Comparison of ENCODE assay signal across 8 mouse cellular contexts in genomic region chr2:165881220-165881584, GRCm38 (mm10). TPM values are rescaled to one million over a fixed set of nuclear protein-coding genes. Genes with fewer than 3 reads are reported as not detected.
DNase-seq lines count a peak whose midpoint lies in the region; ATAC-seq and TF ChIP-seq lines count a peak whose summit lies in the region.

No protein-coding gene starts in this region.

- no peak for TF ChIP-seq POLR2A in brain, embryonic 14.5 days (IDR thresholded peaks at IDR 0.05; ENCODE audit: borderline replicate concordance, extremely low read depth, insufficient read depth, insufficient read length, poor library complexity, severe bottlenecking)

- no peak for ATAC-seq in heart, embryonic 15.5 days (replicated peaks; ENCODE audit: insufficient number of reproducible peaks, insufficient read depth, low FRiP score, low read depth)
- ATAC-seq in hindbrain, embryonic 13.5 days (ENCODE audit: low FRiP score) = no peak
- no peak for ATAC-seq in midbrain, embryonic 12.5 days (ENCODE audit: low FRiP score, low read depth)

- H3K36me3 ChIP-seq in heart, embryonic 15.5 days = 0 out of 2 replicates have a peak, but pooled peaks cover 3% of the 10 kb centered on the region
- no peaks in the 10 kb centered on the region for H3K36me3 ChIP-seq in hindbrain, embryonic 13.5 days
- H3K36me3 ChIP-seq in midbrain, embryonic 12.5 days = no peaks in the 10 kb centered on the region

- no peak for TF ChIP-seq CTCF in brain, embryonic 14.5 days (IDR thresholded peaks at IDR 0.05; ENCODE audit: borderline replicate concordance, extremely low read depth, insufficient read depth, insufficient read length)

- peak overlapping the region; percentile 68 for H3K4me2 ChIP-seq in heart, embryonic 15.5 days
- H3K4me2 ChIP-seq in hindbrain, embryonic 13.5 days = peak overlapping the region; percentile 74
- peak overlapping the region; percentile 61 for H3K4me2 ChIP-seq in midbrain, embryonic 12.5 days (replicated peaks)

- peak overlapping the region; percentile 100 for H3K27ac ChIP-seq in heart, embryonic 15.5 days
- peak overlapping the region; percentile 100 for H3K27ac ChIP-seq in hindbrain, embryonic 13.5 days
- peak overlapping the region; percentile 99 for H3K27ac ChIP-seq in midbrain, embryonic 12.5 days (replicated peaks)

- 23% methylated on average over 3 of the region's 3 CpGs for WGBS in heart, embryonic 15.5 days
- 0% methylated on average over 3 of the region's 3 CpGs for WGBS in hindbrain, embryonic 13.5 days
- WGBS in midbrain, embryonic 12.5 days = 4% methylated on average over 3 of the region's 3 CpGs

- H3K4me3 ChIP-seq in heart, embryonic 15.5 days = no peak overlapping the region
- peak overlapping the region; percentile 39; the same call in 1 of the 2 replicates for H3K4me3 ChIP-seq in hindbrain, embryonic 13.5 days
- peak overlapping the region; percentile 38 for H3K4me3 ChIP-seq in midbrain, embryonic 12.5 days

- 0 out of 2 replicates have a peak overlapping the region, but pooled peaks have one; percentile 57 for H3K9ac ChIP-seq in heart, embryonic 15.5 days
- peak overlapping the region; percentile 70 for H3K9ac ChIP-seq in hindbrain, embryonic 13.5 days
- peak overlapping the region; percentile 62 for H3K9ac ChIP-seq in midbrain, embryonic 12.5 days (replicated peaks)

- DNase-seq in heart, adult 18-20 months = no peak
- DNase-seq in brain, embryonic 14.5 days (ENCODE audit: low read depth) = peak; percentile 85
- DNase-seq in urinary bladder, postnatal 4 days (ENCODE audit: low spot score in 2 of 2) = no peak
- DNase-seq in natural killer cell, adult 2 months (ENCODE audit: low spot score in 2 of 2) = no peak
- DNase-seq in frontal cortex, postnatal 36 days (ENCODE audit: low spot score in 2 of 2) = no peak

- peaks cover 93% of the 10 kb centered on the region for H3K4me1 ChIP-seq in heart, embryonic 15.5 days (replicated peaks)
- peaks cover 97% of the 10 kb centered on the region for H3K4me1 ChIP-seq in hindbrain, embryonic 13.5 days (replicated peaks)
- peaks cover 98% of the 10 kb centered on the region for H3K4me1 ChIP-seq in midbrain, embryonic 12.5 days

- no peaks in the 10 kb centered on the region for H3K27me3 ChIP-seq in heart, embryonic 15.5 days
- H3K27me3 ChIP-seq in hindbrain, embryonic 13.5 days = no peaks in the 10 kb centered on the region
- no peaks in the 10 kb centered on the region for H3K27me3 ChIP-seq in midbrain, embryonic 12.5 days

- no peaks in the 10 kb centered on the region for H3K9me3 ChIP-seq in heart, embryonic 15.5 days (replicated peaks)
- no peaks in the 10 kb centered on the region for H3K9me3 ChIP-seq in hindbrain, embryonic 13.5 days
- no peaks in the 10 kb centered on the region for H3K9me3 ChIP-seq in midbrain, embryonic 12.5 days

RNA-seq across cellular contexts. Expression of gene Zmynd8, which starts 17.6 kb away (rescaled TPM):
- 39.1 and 40.7 TPM in 2 replicates for polyA plus RNA-seq in heart, embryonic 15.5 days (2015; fragmentation: Nextera tagmentation; extraction: Ambion mirVana)
- total RNA-seq in heart, adult 18-20 months (2021) = 10 to 100 TPM; 41.2 to 44.8 TPM
- 49.7 and 75.8 TPM in 2 replicates for polyA plus RNA-seq in brain, embryonic 14.5 days (2012; rRNA removed)
- polyA plus RNA-seq in hindbrain, embryonic 13.5 days (2015; fragmentation: Nextera tagmentation; extraction: Ambion mirVana) = 82.2 and 86.6 TPM in 2 replicates
- polyA plus RNA-seq in midbrain, embryonic 12.5 days (2016; fragmentation: Nextera tagmentation; extraction: Ambion mirVana) = 70.6 and 71.2 TPM in 2 replicates
